Mouse (Mus musculus) gastrocnemius, postnatal 4 days (tissue): ENCODE results near the gene Col26a1. TPM values are rescaled to one million over a fixed set of nuclear protein-coding genes. Genes with fewer than 3 reads are reported as not detected.

Experiments used
- DNase-seq, 2 experiments: peaks; one replicate each; pipeline ENCODE4 v3.0.0; 2021 to 2022; ENCODE audit warnings: low spot score in 2 of 2, mixed read lengths in 2 of 2
- total RNA-seq, 2 experiments: library from RNA; stranded (reverse); gene quantifications; 2 replicates each; pipeline ENCODE4 v1.2.3; 2021

The Col26a1 gene
- total RNA-seq, 2 experiments from 2014 or later: 51.4 to 54.9 TPM

DNA sequence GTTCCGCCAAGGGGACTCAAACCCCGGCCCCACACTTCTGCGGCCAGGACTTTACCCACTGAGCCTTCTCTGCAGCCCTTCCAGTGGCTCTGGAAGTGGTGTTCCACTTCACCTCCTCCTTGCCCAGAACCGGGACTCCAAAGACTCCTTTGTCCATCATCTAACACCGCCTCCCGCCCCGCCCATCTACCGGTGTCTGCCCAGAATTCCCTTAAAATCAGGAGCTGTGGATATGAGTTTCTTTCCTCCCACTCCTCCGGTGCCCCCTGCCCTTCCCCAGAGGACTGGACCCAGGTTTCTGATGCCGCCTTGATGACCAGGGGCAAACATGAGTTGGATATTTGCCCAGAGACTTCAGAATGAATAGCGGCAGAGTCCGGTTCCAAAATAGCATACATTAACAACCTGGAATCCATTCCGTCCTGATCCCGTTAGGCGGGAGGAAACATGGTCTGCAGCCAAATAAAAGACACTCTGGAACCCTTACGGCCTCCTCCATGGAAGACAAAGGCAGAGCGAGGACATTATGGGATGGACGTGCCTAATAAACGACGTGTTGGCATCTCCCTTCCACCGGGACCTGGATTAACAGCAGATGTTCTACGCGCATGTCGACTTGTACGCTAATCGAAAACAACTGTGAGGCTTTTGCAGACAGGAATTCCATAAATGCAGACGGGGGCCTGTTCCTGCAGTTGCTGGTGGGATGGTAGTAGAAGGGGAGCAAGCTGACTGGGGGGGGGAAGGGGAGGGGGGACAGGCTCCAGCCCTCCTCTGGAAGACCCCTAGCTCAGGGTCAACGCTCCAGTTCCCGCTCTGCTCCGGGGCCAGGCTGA lies 72.3 kb downstream of the Col26a1 start:
- peak; percentile 28 to 62 for DNase-seq

DNA sequence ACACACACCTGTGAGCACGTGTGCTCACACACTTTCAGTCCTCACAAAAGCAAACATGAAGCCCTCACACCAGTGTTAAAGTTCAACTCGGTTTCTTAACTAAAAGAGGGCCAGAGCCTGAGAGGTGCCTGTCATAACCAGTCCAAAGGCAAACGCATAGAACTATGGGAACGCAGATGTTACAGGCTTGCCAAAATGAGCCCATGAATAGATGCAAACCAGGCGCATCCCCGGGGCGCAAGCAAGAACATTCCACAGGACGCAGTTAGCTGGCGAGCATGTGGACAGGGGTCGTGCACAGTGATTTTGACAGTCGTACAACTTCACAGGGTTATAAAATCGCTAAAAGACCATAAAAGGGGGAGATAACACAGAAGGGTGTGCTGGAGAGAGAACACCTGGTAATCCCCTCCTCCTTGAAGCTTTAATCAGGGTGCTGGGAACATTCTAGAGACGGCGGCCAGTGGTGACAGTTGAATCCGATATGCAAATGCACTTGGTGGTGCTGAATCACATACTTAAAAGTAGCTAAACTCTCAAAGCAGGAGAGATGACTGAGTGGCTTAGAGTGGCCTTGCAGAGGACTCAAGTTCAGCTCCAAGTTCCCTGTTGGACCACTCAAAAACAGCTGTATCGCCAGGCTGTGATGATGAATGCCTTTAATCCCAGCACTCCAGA lies 76.5 kb downstream of the Col26a1 start:
- DNase-seq: no peak

DNA sequence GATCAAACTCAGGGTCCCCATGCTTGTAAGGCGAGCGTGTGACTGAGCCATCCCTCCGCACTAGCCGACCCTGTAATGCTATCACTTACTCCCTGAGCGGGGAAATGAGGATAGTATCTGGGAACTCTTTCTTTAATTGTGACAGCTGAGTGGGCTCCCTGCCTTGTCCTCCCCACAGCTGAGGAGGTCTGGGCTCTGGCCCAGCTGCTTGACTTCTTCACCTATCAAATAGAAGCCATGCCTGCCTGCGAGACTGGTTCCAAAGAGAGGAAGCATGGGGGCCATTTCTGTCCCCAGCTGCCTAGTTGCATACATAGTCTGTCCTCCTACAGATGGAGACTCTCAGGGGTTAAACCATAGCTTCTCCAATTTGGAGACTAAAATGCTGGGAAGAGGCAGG lies 78.0 kb downstream of the Col26a1 start:
- DNase-seq: no peak

DNA sequence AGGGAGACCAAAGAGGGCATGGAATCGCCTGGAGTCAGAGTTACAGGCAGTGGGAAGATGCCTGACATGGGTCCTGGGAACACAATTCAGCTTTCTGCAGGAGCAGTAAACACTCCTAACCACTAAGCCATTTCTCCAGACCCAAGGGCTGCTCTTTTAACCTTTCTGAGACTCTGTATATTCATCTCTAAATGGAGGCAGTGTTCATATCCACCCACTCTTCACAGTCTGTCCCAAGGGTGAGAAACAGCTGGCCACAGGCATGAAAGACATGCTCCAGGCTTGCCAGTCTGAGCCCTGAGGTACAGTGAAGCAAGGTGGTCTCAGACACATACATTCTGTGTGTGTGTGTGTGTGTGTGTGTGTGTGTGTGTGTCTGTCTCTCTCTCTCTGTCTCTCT lies 78.8 kb downstream of the Col26a1 start:
- no peak for DNase-seq

DNA sequence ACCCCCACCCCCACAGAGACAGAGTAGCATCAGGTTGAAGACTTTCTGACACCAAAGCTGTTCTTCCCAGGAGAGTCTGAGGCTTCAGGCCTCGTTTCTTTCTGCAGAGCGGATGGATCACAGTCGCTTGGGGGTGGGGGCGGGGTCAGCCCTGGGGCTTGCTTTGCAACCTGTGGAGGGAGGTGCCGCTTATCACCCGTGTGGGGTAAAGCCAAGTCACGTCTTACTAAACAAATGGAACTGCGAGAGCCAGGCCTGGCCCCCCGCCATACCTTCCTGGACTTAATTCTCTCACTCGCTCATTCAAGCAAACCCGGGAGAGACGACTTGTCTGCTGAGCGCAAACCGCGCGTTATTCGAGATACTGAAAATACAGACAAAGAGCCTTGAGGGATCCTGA lies 80.3 kb downstream of the Col26a1 start:
- peak in 1 of 2 experiments; percentile 60 for DNase-seq

DNA sequence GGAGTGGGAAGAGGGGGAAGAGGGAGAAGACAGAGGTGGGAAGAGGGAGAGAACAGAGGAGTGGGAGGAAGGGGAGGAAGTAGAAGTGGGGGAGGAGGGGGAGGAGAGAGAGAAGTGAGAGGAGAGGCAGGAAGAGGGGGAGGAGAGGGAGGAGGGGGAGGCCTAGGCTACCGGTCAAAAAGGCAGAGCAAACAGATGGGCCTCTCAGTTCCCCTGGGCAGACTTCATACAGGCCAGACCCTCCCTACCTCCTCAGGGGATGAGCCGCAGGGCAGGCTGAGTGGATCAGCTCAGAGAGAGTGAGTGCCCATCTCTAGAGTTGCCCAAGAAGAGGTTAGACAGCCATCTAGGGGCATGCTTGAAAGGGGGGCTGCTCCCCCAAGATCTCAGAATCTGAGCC lies 86.1 kb downstream of the Col26a1 start:
- DNase-seq: no peak

DNA sequence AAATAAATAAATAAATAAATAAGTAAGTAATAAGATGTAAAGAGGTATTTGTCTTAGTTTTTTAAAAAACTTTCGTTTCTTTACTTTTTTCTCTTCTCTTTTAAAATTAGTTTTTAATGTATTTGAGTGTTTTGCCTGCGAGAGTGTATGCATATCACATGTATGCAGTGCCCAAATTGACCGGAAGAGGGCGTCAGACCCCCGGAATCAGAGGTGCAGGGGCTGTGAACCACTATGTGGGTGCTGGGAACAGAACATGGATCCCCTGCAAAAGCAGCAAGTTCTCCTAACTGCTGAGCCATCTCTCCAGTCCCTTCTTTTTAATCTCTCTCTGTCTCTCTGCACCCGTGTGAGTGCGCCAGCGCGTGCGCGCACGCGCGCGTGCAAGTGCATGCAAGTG lies 89.2 kb downstream of the Col26a1 start:
- DNase-seq: no peak

DNA sequence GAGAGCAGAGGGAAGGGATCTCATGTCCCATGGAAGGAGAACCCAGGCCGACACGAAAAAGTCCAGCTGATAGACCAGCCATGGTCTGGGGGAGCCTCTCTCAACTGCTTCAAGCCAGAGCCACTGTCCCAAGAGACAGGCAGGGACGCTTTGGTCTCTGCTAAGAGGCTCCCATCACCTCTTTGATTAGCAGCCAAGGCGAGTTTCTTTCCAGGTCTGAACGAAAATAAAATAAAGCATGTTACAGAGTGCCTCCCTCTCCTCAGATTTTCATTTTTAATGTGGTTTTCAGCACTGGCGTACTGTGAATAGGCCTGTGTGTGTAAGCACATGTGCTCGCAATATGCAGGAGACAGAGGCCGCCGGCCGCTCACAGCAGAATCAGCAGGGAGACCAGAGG lies 90.5 kb downstream of the Col26a1 start:
- DNase-seq: no peak

DNA sequence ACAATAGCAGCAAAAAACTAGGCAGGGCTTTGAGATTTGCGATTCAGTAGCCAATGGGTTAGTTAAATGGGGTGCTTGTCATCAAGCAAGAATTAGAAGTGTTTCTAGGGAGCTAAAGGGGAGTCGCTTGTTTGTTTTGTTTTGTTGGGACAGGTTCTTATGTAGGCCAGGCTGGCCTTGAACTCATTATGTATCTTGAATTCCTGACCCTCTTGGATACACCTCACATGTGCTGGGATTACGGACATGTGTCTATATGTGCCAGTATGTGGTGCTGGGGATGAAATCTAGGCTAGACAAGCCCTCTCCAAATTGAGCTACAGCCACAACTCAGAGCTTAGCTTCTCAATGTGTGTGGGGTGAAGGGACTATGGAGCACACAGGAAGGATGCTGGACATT lies 91.8 kb downstream of the Col26a1 start:
- no peak for DNase-seq

DNA sequence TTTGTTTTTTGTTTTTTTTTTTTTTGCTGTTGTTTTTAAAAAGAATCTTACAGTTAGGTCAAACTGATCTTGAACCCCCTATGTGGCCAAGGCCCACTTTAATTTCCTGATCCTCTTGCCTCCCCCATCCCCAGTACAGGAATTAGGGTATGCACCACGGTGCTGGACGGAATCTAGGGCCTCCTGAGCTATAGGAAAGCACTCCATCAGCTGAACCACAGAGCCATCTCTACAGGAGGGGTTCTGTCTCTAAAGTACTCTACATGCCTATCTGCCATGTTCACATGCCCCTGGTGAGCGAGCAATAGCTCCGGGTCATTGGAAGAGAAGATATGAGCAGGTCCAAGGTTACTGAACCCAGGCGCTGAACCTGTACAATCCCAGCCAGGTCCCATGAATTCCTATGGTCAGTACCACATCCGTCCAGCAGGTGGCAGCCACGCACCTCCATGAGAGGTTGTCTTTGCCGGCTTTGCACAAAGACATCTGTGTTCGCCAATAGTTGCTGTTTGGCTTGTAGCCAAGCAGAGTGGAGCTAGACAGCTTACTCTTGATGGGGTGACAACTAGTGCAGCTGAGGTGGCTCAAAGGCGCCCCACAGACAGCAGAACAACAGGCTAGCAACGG lies 92.3 kb downstream of the Col26a1 start:
- DNase-seq: peak; percentile 74 to 88

DNA sequence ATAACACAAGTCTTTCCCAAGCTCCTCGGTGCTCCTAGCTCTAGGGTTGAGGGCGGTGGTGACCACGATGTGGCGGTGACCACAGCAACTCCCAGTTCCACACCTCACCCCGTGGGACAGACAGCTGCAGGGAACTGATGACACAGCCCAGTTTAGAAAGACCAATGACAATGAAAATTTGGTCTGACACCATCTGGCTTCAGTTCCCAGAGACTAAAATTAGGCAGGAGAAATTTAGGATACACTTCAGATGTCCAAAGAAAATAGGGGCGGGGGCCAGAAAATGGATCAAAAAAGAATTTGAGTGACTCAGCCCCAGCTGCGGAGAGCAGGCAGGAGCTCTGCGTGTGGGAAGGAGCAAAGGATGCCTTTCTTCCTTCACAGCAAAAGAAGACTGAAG lies 98.5 kb downstream of the Col26a1 start:
- peak in 1 of 2 experiments; percentile 37 for DNase-seq

DNA sequence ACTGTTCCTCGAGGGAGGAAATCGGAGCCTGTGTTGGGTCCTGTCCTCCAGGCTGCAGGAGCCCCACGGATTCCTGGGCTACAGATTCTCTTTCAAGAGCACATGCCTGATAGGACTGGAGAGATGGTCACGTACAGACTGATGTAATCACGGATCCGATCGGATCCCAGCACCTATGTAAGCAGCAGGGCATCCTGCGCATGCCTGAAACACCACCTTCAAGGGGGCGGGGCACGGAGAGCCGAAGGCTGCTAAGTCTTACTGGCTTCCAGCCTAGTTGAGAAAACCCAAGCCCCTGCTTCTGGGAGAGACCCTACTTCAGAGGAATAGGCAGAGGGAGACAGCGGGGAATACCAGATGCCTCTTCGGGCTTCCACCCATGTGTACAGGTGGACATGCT lies 100.4 kb downstream of the Col26a1 start:
- DNase-seq: no peak

DNA sequence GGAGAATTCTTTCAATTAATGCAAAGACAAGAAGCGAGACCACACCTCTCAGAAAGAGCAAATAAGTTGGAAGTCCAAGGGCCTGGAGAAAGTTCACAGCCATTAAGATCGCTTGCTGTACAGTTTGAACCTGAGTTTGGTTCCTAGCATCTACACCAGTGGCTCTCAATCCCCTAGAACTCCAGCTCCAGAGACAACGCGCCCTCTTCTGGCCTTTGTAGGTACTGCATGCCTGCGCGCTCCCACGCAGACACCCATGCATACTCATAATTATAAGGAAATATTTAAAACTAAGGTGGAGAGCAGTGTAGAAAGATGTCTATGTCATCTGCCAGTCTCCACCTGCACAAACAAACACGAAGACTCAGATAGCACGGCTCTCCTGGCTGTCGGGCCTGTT lies 102.5 kb downstream of the Col26a1 start:
- DNase-seq: no peak

DNA sequence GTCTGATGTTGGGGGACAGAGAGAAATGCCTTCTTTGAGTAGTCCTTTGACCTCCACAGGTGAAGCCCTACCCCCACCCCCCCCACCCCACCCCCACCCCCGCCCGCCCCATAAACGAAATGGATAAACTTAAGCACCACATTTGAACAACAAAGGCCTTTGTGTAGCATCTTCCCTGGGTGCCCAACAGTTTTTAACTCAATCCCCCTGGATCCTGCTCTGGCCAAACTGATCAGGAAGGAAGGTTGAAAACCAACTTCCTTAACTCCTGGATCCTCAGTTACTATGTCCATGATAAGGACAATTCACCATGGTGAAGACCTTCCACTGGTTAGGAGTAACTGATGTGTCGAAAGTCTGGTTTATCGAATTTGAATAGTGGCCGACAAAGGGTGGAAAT lies 103.1 kb downstream of the Col26a1 start:
- no peak for DNase-seq

DNA sequence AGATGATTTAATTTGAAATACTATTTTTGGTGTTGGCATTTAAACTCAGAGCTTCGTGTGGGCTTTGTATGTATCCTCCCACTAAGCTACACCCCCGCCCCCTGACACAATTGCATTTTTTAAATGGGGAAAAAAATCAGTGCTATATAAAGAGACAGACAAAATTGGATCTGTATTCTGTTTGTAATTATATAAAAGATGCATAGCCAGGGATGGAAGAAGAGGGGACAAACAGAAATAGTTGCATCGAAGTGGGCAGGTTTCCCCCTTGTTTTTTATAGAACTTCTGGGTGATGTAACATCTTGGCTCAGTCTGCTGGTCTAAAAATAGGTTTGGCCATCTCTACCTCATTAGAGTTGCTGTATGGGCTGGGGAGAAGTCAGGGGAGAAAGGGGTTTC lies 107.5 kb downstream of the Col26a1 start:
- no peak for DNase-seq

DNA sequence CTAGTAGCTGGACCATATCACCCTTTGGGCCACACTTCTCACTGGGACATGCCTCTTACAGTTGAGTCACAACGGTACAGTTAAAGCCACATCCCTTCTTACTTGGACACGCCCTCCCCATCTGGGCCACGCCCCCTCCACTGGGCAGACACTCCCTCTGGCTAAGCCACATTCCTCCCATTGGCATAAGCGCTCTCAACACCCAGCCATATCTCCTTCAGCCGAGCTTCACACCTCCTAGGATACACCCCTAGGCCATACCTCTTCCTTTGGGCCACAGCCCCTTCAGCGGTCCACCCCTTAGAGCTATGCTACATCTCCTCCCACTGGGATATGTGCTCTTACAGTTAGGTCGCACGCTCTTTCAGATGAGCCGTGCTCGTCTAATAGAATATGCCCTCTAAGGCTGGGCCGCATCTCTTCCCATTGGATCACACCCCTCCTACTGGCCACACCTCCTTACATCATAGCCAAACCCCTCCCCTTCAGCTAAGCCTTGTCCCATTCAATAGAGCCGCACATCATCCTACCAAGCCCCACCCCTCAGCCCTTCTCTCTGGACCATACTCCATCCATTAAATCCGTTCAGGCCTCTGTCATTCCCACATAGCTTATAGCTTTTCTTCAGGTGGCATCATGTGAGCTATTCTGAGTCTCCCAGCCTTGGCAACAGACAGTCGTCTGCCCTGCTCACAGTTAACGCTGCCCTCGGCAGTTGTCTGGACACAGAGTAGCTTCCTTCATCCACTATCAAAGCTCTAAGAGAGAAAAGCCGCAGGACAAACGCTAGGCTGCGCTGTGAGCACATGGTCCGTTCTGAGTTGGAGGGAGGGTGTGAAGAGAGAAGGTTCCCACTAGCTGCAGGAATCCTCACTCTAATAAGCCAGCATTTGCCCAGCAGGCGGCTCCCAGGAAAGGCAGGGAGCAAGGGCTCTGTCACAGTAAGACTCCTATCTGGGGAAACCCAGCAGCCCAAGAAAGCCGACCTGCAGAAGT lies 109.7 kb downstream of the Col26a1 start:
- DNase-seq: no peak

DNA sequence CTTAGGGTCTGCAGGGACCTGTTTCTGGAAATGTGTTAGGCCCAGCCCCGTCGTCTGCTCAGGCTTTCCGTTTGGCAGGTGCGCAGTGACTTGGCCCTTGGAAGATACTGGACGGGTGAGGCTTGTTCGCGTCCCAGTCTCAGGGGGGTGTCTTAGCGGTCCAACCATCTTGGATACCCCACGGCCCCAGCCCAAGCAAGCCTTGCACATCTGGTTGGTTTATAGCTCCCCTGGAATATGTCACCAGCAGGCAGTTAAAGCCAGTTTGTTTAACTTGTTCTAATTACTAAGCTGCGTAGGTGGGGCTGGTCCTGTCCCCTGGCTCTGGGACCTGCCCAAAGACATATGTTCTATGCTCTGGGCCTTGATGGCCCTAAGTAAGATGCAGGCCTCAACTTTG lies 111.9 kb downstream of the Col26a1 start:
- DNase-seq: no peak

DNA sequence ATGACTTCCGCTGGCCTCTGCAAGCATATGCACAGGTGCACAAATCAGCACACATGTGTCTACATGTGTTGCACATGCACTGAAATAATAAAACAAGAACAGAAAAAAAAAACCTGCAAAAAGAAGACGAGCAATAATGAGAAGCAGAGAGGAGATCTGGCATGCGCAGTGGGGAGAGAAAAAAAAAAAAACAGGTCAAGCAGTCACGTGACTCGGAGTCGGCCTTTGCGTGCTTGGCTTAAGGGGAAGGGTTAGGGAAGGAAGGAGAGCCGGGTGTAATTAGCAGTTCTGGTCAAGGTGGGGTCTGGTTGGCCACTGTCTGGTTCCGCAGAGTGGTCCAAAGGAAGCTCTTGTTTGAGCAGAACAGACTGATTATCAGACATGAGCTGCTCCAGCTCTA lies 115.7 kb downstream of the Col26a1 start:
- DNase-seq: no peak

DNA sequence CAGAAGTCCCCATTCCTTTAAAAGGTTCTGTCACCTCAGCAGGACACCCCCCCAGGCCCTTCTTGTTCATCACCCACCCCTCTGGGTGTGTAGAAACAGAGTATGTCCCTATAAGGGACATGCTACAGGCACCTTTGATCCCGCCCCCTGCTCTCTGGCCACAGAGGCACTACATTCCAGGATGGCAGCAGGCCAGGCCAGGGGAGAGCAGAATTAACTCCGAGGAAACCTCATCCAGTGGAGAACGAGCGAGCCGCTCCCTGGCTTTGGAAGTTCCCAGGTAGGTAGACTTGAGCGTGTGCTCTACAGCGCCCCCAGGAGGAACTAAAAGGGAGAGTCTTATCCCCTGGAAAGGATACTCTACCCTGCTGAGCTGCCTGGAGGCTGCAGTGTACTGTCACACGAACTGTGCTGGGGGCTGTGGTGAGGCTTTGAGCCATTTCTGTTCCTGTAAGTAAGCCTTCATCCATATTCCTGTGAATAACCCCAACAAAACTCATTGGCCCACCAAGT lies 118.8 kb downstream of the Col26a1 start:
- DNase-seq: no peak

DNA sequence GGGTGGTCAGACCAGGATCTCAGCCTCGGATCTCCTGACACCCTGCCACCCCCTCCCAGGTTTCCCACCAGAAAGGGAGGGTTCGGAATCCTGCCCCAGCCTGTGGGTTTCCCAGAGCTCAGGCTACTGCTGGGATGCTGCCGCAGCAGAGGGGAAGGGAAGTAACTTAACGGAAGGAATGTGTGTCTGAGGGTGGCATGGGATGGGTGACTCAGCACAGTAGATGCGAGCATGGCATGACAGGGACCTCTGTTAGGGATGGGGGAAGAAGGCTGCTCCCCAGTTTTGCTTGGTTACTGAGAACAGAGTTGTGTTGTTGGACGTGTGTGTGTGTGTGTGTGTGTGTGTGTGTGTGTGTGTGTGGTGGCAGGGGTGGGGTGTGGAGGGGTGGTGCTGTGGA lies 122.7 kb downstream of the Col26a1 start:
- DNase-seq: no peak

DNA sequence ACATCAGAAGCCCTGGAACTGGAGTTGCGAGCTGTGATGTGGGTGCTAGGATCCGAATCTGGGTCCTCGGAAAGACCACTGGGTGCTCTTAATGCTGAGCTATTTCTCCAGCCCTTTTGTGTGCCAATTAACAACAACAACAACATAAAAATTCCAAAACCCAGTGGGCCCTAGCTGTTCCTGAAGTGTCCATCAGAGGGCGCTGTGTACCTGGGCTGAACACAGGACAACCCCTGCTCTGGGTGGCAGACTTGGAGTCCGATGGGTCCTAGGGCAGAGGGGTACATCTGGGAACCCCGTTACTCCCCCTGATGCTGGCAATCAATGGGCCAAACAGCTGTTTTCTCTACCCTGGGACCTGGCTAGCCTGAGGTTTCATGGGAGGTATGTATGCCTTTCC lies 123.2 kb downstream of the Col26a1 start:
- DNase-seq: no peak
